Mouse (Mus musculus): Measurements from ENCODE around the gene Syngr3.

GRCm38 (mm10) chr17:24722220-24722924 is 32.6 kb upstream of the Syngr3 start:
- TF ChIP-seq GABPA (IDR thresholded peaks at IDR 0.05; ENCODE audit: low read depth, low read length) (no peak), CTCF (IDR thresholded peaks at IDR 0.05 in 2 of 3, conservative IDR thresholded peaks at IDR 0.05 in 1 of 3; ENCODE audit: control insufficient read depth in 1 of 3, insufficient read depth in 1 of 3, low read depth in 2 of 3, low read length in 3 of 3, poor library complexity in 1 of 3, severe bottlenecking in 1 of 3) (no peak), USF2 (IDR thresholded peaks at IDR 0.05; ENCODE audit: borderline replicate concordance in 1 of 2, insufficient read depth in 1 of 2, low read depth in 1 of 2, low read length in 2 of 2) (no peak)
